Mouse (Mus musculus): ENCODE measurements around the gene Slc48a1.

Gene Slc48a1

DNA sequence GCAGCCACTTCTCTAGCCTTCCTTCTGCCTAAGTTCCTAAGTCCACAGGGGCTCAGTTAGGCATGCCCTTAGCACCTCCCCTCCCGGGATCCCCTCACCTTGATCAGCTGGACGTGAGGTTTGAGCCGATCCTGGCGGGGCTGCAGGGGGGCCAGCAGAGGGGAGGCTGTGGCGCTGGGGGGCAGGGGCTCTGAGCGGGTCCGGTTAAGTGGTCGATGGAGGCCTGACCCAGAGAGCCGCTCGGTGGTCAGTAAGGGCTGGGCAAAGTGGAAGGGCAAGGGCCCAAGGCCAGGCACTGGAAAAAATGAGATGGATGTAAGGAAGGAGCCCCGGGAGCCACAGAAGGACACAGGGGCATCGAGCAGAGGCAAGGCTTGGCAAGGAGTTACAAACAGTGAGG is 29.5 kb downstream of the Slc48a1 start:
- DNase-seq (ENCODE audit: low spot score) = no peak

- DNase-seq (ENCODE audit: low spot score) = no peak
These were observed 30.2 kb downstream of the Slc48a1 start for GRCm38 (mm10) chr15:97808532-97808931.

GRCm38 (mm10) chr15:97809206-97809605 is 30.9 kb downstream of the Slc48a1 start:
- no peak for DNase-seq (ENCODE audit: low spot score)

GRCm38 (mm10) chr15:97809942-97810341 is 31.6 kb downstream of the Slc48a1 start:
- peak; percentile 68 for DNase-seq (ENCODE audit: low spot score)

- no peak for DNase-seq (ENCODE audit: low spot score)
These were observed 32.1 kb downstream of the Slc48a1 start for GRCm38 (mm10) chr15:97810399-97810798.

DNA sequence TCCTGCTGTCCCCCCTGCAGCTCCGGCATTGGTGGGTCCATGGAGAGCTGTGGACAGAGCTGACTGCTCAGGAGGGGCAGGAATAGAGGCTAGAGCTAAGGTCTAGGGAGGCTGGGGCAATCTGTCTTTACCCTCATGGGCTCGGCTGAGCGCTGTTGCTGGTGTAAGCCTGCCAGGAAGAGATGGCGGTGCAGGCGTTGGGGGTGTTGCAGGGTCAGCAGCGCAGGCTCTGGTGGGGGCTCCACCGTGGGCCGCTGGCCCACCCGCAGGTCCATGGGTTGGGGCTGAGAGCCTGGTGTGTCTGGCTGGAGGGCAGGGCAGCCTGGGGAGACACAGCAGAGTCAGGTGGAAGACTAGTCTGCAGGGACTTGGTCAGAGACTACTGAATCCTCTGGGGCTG is 33.0 kb downstream of the Slc48a1 start:
- DNase-seq (ENCODE audit: low spot score) = no peak

GRCm38 (mm10) chr15:97812126-97812525 is 33.8 kb downstream of the Slc48a1 start:
- peak; percentile 77 for DNase-seq (ENCODE audit: low spot score)

DNA sequence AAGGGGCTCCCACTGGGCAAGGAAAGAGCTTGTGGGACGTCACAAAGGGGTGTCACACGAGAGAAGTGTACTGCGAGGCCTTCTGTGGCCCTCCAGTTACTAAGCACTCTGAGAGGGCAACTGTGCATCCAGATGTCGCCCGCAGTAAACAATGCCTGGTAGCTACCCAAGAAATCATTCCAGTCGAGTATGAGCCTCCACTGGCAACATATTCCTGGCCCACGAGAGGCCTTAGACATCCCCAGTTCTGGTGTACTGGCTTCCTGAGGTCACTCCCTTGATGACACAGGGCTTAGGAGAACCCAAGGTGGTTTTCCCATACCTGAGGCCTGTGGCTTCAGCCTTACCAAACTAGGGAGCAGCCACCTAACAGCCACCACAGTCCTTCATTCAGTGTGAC is 34.6 kb downstream of the Slc48a1 start:
- DNase-seq (ENCODE audit: low spot score) = no peak

DNA sequence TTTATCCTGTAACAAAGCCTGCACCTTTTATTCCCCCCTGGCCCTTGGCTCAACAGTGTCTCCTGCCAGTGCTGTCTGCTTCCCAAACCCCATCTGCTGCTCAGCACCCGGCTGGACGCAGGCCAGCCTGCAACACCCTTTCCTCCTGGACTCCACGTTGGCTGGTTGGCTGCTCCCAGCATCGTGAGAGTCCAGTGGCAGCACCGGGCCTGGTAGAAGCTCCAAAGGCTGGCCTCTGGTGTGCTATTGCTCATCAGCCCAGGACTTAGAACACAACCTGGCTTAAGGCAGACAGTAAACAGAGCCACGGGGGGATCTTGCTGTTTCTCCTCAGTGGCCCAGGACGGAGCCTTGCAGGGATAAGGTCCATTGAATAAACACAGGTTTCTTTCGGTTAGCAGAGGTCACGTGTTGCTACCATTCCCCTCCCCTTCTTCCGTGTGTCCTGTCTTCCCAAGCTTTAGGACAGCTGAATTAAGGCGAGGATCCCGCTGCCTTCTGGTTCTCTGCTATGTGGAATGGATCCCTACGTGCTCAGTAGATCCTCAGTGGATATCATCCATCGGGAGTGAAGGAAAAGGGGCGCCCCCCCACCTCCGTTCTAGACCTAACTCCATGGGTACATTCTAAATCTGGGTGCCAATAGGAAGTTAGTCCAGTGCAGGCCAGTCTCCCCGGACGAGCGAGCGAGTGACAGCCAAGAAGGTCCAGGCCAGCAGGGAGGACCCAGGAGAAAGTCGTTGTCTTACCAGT is 35.3 kb downstream of the Slc48a1 start:
- no peak for DNase-seq (ENCODE audit: low spot score)

DNA sequence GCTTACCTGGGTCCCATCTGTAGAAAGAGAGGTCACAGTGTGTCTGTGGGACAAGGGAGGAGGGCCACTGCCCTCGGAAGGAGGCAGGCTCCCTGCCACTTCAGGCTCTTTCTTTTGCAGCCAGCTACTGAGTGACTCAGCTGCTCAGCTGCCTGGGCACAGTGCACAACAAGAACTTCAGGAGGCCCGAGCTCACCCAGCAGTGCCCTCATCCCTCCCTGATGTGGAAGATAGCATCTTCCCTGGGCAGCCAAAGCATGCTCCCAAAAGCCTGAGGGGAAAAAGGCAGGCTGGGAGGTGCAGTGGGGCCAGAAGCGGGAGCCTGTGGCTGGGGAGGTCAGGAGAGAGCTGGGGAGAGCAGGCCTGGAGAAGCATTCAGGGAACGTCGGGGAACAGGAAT is 36.4 kb downstream of the Slc48a1 start:
- no peak for DNase-seq (ENCODE audit: low spot score)

GRCm38 (mm10) chr15:97815254-97815653 is 36.9 kb downstream of the Slc48a1 start:
- DNase-seq (ENCODE audit: low spot score) = no peak

DNA sequence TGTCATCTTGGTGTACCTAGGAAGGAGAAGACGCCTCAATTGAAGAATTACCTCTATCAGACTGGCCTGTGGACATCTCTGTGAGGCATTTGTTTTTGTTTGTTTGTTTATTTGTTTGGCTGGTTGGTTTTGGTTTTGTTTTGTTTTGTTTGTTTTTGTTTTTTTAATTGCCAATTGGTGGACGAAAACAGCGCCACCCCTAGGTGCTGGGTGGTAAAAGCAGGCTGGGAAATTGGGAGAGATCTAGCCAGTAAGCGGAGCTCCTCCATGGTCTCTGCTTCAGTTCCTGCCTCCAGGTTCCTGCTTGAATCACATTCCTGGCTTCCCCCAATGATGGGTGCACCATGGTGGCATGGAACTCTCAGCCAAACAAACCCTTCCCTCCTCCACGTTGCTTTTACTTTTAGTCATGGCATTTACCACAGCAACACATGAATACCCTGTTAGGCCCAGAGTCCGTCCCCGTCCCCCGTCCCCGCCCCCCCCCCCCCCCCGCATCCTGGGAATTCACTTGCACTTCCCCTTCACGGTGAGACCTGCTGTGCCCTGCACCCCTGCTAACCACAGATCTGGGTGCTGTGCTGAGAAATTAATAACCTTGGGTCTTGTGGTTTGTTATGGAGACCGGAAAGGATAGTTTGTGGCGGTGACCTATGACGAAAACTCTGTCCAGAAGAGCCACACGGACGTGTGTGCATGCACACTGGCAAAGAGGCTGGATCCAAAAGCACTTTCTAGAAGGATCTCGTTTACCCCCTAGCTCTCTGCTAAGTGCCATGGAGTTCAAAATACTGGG is 38.1 kb downstream of the Slc48a1 start:
- no peak for DNase-seq (ENCODE audit: low spot score)

DNA sequence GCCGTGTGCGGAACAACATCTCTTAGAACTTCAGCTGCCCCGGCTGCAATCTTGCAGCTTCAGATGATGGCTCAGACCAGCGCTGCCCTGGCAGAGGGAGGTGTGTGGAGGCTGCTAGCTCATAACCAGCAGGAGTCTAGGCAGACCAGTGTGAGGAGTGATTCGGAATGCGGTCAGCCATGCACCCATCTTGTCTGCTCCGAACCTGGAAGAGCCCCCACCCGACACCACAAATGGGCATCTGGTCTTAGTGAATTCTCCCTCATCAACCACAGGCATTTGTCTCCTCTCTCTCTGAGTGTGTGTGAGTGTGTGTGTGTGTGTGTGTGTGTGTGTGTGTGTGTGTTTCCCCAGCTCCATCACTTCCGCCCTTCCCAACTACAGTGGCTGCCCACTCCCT is 41.6 kb downstream of the Slc48a1 start:
- no peak for DNase-seq (ENCODE audit: low spot score)

DNA sequence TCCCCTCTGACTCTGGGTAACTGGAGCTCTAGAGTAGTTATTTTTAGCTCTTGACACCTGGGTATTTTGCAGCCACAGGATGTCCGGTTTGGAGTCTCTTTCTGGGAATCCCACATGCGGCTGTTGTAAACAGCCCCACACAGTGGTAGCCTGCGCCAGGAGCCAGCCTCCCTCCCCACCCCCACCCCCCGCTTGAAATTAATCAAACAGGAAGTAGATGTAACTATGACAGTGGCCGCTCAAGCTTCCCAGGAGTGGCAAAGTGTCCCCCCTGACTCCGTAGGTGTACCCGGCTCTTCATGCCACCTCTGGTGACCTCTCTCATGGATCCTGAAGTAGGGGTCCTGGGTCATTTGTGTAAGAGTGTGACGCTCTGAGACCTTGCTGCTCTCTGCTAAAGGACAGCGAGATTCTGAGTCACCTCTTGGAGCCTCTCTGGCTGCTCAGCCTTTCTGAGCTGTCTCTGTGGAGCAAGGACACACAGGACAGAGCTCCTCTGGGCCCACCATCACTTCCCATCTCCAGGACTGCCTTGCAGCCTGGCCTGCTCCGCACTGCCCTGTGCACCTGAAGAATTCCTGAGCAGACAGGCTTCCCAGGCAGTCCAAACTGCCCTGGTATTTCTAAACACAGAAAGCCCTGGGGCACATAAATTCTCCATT is 43.1 kb downstream of the Slc48a1 start:
- no peak for DNase-seq (ENCODE audit: low spot score)

GRCm38 (mm10) chr15:97821983-97822363 is 43.7 kb downstream of the Slc48a1 start:
- no peak for DNase-seq (ENCODE audit: low spot score)

- no peak for DNase-seq (ENCODE audit: low spot score)
These were observed 44.4 kb downstream of the Slc48a1 start for GRCm38 (mm10) chr15:97822545-97823228.

DNA sequence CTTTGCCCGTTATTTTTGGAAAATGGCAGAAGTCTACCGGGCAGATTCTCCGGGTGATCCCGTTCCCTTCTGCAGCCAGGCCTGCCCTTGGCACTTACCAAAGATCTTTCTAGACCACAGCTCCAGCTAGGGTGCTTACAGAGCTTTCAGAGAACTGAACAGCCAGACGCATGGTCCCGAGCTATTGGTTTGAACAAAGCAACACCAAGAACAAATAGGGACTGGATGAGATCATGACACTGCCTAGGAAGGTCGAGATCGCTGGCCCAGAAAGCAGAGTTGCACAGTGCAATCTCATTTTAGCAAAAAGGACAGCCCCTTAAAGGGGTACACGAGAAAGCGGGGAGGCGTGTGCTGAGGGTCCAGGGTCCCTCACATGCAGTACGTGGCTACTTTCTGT is 45.2 kb downstream of the Slc48a1 start:
- no peak for DNase-seq (ENCODE audit: low spot score)

DNA sequence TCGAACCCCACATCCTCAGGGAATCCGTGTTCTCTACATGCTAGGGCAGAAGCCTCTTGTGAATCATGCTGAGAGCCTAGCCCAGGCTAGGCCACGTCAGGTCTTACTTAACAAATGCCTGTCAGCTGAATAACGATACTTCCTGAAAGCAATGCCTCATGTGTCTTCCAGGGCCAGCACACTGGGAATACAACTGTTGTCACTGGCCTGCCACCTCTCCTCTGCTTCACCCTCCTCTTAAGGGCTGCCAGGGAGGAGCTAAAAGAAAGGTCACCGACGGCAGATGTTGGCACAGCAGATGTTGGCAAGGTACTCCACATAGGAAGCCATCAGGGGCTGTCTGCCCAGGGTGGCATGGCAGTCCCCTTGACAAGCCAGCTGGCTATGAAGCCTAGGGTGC is 45.7 kb downstream of the Slc48a1 start:
- DNase-seq (ENCODE audit: low spot score) = no peak

DNA sequence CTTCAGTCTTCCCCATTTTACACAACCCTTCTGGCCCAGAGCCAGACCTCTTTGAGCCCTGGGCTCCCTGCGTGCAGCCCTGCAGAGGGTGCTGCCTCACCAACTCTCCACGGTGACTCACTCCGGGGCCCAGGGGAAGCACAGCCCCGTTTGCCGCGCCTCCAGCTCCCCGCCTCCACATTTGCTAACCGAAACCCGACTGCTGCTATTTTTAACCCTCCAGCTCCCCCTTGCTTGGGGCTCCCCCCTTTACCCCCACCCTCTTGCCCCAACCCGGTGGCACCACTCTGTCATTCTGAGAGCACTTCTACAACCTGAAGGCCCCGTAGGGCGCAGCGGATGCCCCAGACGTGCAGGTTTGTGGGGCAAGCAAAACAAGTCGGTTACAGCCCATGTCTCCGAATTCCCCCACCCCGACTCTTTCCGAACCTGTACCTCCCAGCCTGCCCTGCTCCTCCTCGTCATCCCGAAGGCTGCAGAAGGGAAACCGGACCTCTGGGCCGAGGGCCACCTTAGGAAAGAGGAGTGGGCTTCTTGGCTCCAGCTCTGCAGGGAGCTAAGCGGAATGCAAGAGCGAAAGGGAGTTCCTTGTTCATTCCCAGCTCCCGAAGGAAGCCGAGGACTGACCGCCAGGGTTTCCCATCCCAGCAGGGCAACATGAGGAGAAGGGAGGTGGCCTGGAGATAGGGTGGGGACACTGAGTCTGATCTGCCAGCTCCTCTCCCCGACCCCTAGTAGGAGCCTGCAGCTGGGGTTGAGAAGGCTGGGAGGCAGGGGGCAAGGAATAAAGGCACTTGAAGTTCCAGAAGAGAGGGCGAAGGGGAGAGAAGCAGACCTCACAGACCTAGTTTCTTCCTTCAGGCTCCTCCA is 47.0 kb downstream of the Slc48a1 start:
- DNase-seq (ENCODE audit: low spot score) = peak; percentile 81

- DNase-seq (ENCODE audit: low spot score) = no peak
These were observed 47.7 kb downstream of the Slc48a1 start for GRCm38 (mm10) chr15:97825941-97826587.
